8 mouse cellular contexts compared by ENCODE assay signal in the genomic region with DNA sequence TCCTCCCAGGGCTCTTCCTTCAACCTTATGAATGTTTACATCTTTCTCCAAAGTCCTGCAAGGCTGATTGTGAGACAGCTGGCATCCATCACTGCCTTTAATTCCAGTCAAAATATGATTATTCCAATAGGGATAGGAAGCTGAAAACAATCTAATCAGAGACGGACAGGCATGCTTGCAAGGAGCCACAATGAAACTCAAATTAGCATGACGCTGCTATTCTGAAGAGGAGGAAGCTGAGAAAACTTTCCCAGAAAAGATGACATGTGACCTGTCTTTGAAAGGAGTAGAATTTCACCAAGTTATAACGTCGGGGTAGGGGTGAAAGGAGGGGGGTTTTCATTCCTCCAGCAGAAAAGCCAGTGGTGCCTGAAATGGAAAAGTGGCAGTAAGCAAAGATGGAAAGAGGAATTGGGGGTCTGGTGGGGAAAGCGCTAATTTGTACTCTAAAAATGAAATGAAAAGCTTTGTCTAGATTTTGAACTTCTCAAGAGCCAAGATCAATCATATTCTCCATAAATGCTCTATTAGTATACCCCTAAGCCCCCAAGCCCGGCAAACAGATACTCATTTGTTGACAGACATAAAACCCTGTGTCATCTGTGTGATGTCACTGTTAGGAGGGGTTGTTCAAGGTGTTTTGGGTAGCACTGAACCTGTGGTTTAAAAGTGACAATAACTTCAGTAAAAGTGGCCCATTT. TPM values are rescaled to one million over a fixed set of nuclear protein-coding genes. Genes with fewer than 3 reads are reported as not detected.
DNase-seq lines count a peak whose midpoint lies in the region; ATAC-seq and TF ChIP-seq lines count a peak whose summit lies in the region.

No protein-coding gene starts in this region.

- no peaks in the 10 kb centered on the region for H3K27me3 ChIP-seq in embryonic facial prominence, embryonic 12.5 days
- peaks cover 22% of the 10 kb centered on the region for H3K27me3 ChIP-seq in limb, embryonic 10.5 days (ENCODE audit: low read depth, poor library complexity, severe bottlenecking)
- no peaks in the 10 kb centered on the region for H3K27me3 ChIP-seq in neural tube, embryonic 13.5 days

- WGBS in embryonic facial prominence, embryonic 12.5 days: 21% methylated on average over 6 of the region's 6 CpGs
- WGBS in limb, embryonic 10.5 days: 45% methylated on average over 6 of the region's 6 CpGs
- WGBS in neural tube, embryonic 13.5 days: 21% methylated on average over 6 of the region's 6 CpGs

- H3K4me3 ChIP-seq in left cerebral cortex, adult 2 months: peak overlapping the region; percentile 85
- peak overlapping the region; percentile 93 for H3K4me3 ChIP-seq in embryonic facial prominence, embryonic 12.5 days
- H3K4me3 ChIP-seq in limb, embryonic 10.5 days: peak overlapping the region; percentile 96
- peak overlapping the region; percentile 76 for H3K4me3 ChIP-seq in neural tube, embryonic 13.5 days

- H3K9me3 ChIP-seq in embryonic facial prominence, embryonic 12.5 days: no peaks in the 10 kb centered on the region
- H3K9me3 ChIP-seq in limb, embryonic 10.5 days (replicated peaks): no peaks in the 10 kb centered on the region
- no peaks in the 10 kb centered on the region for H3K9me3 ChIP-seq in neural tube, embryonic 13.5 days

- H3K4me2 ChIP-seq in embryonic facial prominence, embryonic 12.5 days (replicated peaks): peak overlapping the region; percentile 63
- peak overlapping the region; percentile 69 for H3K4me2 ChIP-seq in neural tube, embryonic 13.5 days

- no peak for ATAC-seq in embryonic facial prominence, embryonic 12.5 days (ENCODE audit: insufficient number of reproducible peaks, insufficient read depth, low FRiP score, low TSS enrichment)
- peak; percentile 4; the same call in 1 of the 2 replicates for ATAC-seq in neural tube, embryonic 13.5 days (ENCODE audit: low read depth)

- DNase-seq in left cerebral cortex, adult 2 months (ENCODE audit: extremely low spot score in 1 of 2, low spot score in 2 of 2): no peak
- DNase-seq in left cerebral cortex, adult 18-20 months (ENCODE audit: low spot score in 2 of 2): no peak
- DNase-seq in limb, embryonic 10.5 days (ENCODE audit: low spot score): no peak
- no peak for DNase-seq in adrenal gland, postnatal 36 days
- DNase-seq in layer of hippocampus, adult 9-11 months: no peak
- no peak for DNase-seq in kidney, postnatal 14 days

- H3K9ac ChIP-seq in embryonic facial prominence, embryonic 12.5 days: 0 out of 2 replicates have a peak overlapping the region, but pooled peaks have one; percentile 85
- peak overlapping the region; percentile 91 for H3K9ac ChIP-seq in neural tube, embryonic 13.5 days

- no peak overlapping the region; the same call in 1 of the 2 replicates for H3K27ac ChIP-seq in left cerebral cortex, adult 2 months
- H3K27ac ChIP-seq in embryonic facial prominence, embryonic 12.5 days: peak overlapping the region; percentile 52; the same call in 1 of the 2 replicates
- no peak overlapping the region for H3K27ac ChIP-seq in limb, embryonic 10.5 days
- H3K27ac ChIP-seq in neural tube, embryonic 13.5 days (replicated peaks): peak overlapping the region; percentile 92

- H3K36me3 ChIP-seq in embryonic facial prominence, embryonic 12.5 days: no peaks in the 10 kb centered on the region
- no peaks in the 10 kb centered on the region for H3K36me3 ChIP-seq in limb, embryonic 10.5 days
- H3K36me3 ChIP-seq in neural tube, embryonic 13.5 days: peaks cover 10% of the 10 kb centered on the region

- peaks cover 10% of the 10 kb centered on the region for H3K4me1 ChIP-seq in embryonic facial prominence, embryonic 12.5 days
- H3K4me1 ChIP-seq in limb, embryonic 10.5 days: peaks cover 19% of the 10 kb centered on the region
- H3K4me1 ChIP-seq in neural tube, embryonic 13.5 days (replicated peaks): peaks cover 32% of the 10 kb centered on the region

- TF ChIP-seq CTCF in left cerebral cortex, adult 2 months (IDR thresholded peaks at IDR 0.05): no peak

- intact Hi-C loops in left cerebral cortex, adult 2 months (cut with DNase I): no loop called here

RNA-seq across cellular contexts. Expression of gene Tcp11l1, which starts 1.1 kb away (rescaled TPM):
- total RNA-seq in left cerebral cortex, adult 2 months (2021): 10 to 100 TPM; 41.5 to 42.6 TPM
- 10 to 100 TPM; 31.3 to 34.5 TPM for total RNA-seq in left cerebral cortex, adult 18-20 months (2021)
- polyA plus RNA-seq in embryonic facial prominence, embryonic 12.5 days (2016; fragmentation: Nextera tagmentation; extraction: Ambion mirVana): 67.0 and 70.7 TPM in 2 replicates
- 35.0 and 52.5 TPM in 2 replicates for polyA plus RNA-seq in limb, embryonic 10.5 days (2016; fragmentation: Nextera tagmentation; extraction: Ambion mirVana)
- polyA plus RNA-seq in neural tube, embryonic 13.5 days (2015; fragmentation: Nextera tagmentation; extraction: Ambion mirVana): 65.0 and 68.4 TPM in 2 replicates
- 10 to 100 TPM; 12.0 to 12.2 TPM for total RNA-seq in adrenal gland, postnatal 36 days (2021)

RNA-seq across cellular contexts. Expression of gene Pin1rt1, which starts 5.4 kb away (rescaled TPM):
- total RNA-seq in left cerebral cortex, adult 2 months (2021): not detected
- not detected for total RNA-seq in left cerebral cortex, adult 18-20 months (2021)
- 0.18 and 0.19 TPM in 2 replicates for polyA plus RNA-seq in embryonic facial prominence, embryonic 12.5 days (2016; fragmentation: Nextera tagmentation; extraction: Ambion mirVana)
- 0.13 TPM in 1 of 2 replicates, not detected in the other for polyA plus RNA-seq in limb, embryonic 10.5 days (2016; fragmentation: Nextera tagmentation; extraction: Ambion mirVana)
- polyA plus RNA-seq in neural tube, embryonic 13.5 days (2015; fragmentation: Nextera tagmentation; extraction: Ambion mirVana): 0.34 TPM in 1 of 2 replicates, not detected in the other
- total RNA-seq in adrenal gland, postnatal 36 days (2021): not detected

RNA-seq across cellular contexts. Expression of gene Depdc7, which starts 31.9 kb away (rescaled TPM):
- 1 to 10 TPM in 1 of 2 experiments, under 1 TPM in 1; 0.63 to 1.4 TPM for total RNA-seq in left cerebral cortex, adult 2 months (2021)
- total RNA-seq in left cerebral cortex, adult 18-20 months (2021): 1 to 10 TPM; 1.4 to 1.5 TPM
- polyA plus RNA-seq in embryonic facial prominence, embryonic 12.5 days (2016; fragmentation: Nextera tagmentation; extraction: Ambion mirVana): 4.5 and 4.9 TPM in 2 replicates
- 1.8 and 2.7 TPM in 2 replicates for polyA plus RNA-seq in limb, embryonic 10.5 days (2016; fragmentation: Nextera tagmentation; extraction: Ambion mirVana)
- 1.6 and 2.5 TPM in 2 replicates for polyA plus RNA-seq in neural tube, embryonic 13.5 days (2015; fragmentation: Nextera tagmentation; extraction: Ambion mirVana)
- 1 to 10 TPM; 1.7 to 2.1 TPM for total RNA-seq in adrenal gland, postnatal 36 days (2021)

Comparison
In these comparisons a context has a peak if more than half of its experiments do, and no peak if none do; other contexts are left out.
1. H3K27ac ChIP-seq: peak in embryonic facial prominence, embryonic 12.5 days (single experiment) and neural tube, embryonic 13.5 days (single experiment); none in left cerebral cortex, adult 2 months (single experiment) and limb, embryonic 10.5 days (single experiment).
2. Peak in every context shown above with its lines, with median percentiles within 50 percentile points of each other: H3K4me3 ChIP-seq.